In the genomic region with DNA sequence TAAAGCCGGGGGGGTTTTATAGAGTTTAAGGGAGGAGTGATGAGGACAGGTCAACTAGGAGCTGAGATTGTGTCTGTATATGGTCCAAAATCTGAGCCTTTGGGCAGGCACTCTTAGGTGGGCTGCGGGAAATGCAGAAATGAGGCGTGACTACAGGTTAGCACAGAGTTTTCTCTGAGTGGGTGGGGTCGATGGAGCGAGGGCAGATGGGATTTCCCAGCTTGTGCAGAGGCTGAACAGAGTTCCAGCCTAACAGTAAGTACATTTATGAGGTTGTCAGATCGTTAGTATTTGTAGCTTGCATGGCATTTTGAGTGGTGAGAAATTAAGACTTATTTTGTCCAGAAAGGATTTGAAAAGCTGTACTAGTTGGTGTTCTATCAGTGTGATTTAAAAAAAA, we compare ENCODE assay signal across 16 mouse cellular contexts.
"Had no signal": no experiment of that assay in that cellular context is flagged by ENCODE, and none has a peak within 500 bp of the region (broad histone marks: within the 10 kb centered on the region; RNA-seq: fewer than 3 reads in every experiment).

No protein-coding gene starts in this region.

- H3K27me3 ChIP-seq: neural tube, embryonic 12.5 days; neural tube, embryonic 13.5 days; neural tube, embryonic 15.5 days; stomach, embryonic 15.5 days had no signal

- H3K4me3 ChIP-seq: neural tube, embryonic 12.5 days; neural tube, embryonic 13.5 days; neural tube, embryonic 15.5 days; stomach, embryonic 15.5 days had no signal

- H3K4me1 ChIP-seq: neural tube, embryonic 12.5 days; neural tube, embryonic 13.5 days; neural tube, embryonic 15.5 days; stomach, embryonic 15.5 days had no signal

- H3K9ac ChIP-seq: neural tube, embryonic 12.5 days; neural tube, embryonic 13.5 days; neural tube, embryonic 15.5 days; stomach, embryonic 15.5 days had no signal

- H3K9me3 ChIP-seq: neural tube, embryonic 12.5 days; neural tube, embryonic 13.5 days; neural tube, embryonic 15.5 days; stomach, embryonic 15.5 days had no signal

- DNase-seq: retina, postnatal 1 day; right cerebral cortex, adult 18-20 months; right cerebral cortex, postnatal 14 days; right cerebral cortex, postnatal 25 days; right cerebral cortex, postnatal 4 days; spleen, adult 18-20 months; thymus, adult 18-20 months; thymus, adult 2 months; thymus, postnatal 14 days; thymus, postnatal 25 days; thymus, postnatal 36 days had no signal

- H3K27ac ChIP-seq: neural tube, embryonic 12.5 days; neural tube, embryonic 13.5 days; neural tube, embryonic 15.5 days; stomach, embryonic 15.5 days; stomach, postnatal 0 days had no signal

- H3K36me3 ChIP-seq: neural tube, embryonic 12.5 days; neural tube, embryonic 13.5 days; neural tube, embryonic 15.5 days; stomach, embryonic 15.5 days had no signal

- H3K4me2 ChIP-seq: neural tube, embryonic 12.5 days; neural tube, embryonic 13.5 days; neural tube, embryonic 15.5 days; stomach, embryonic 15.5 days had no signal
